Mouse (Mus musculus) heart, embryonic 14.5 days (tissue): ENCODE measurements around the gene Birc5. TPM values are rescaled to one million over a fixed set of nuclear protein-coding genes. Genes with fewer than 3 reads are reported as not detected.

Experiments
- ATAC-seq: fragments of 200-750 bp; cut with Nextera tagmentation; 2 replicates; pipeline ENCODE4 v1.8.0; 2017; ENCODE audit warnings: low read depth, moderate TSS enrichment; ENCODE audit not compliant: insufficient number of reproducible peaks, insufficient read depth, low FRiP score
- H3K27ac ChIP-seq, 2 experiments: fragments of 200-500 bp in 1 of 2; fragments of 300-500 bp in 1 of 2; sonication (generic) in 1 of 2; replicated peaks in 1 of 2; 2 replicates each; pipeline ENCODE4 v1.5.1; 2012 to 2014; ENCODE audit warnings: low read depth in 2 of 2, low read length in 2 of 2, control low read depth in 1 of 2, mild to moderate bottlenecking in 1 of 2, mixed read lengths in 1 of 2; ENCODE audit not compliant: control insufficient read depth in 1 of 2, insufficient read depth in 1 of 2
- H3K27me3 ChIP-seq: fragments of 300-500 bp; sonication (generic); 2 replicates; pipeline ENCODE4 v1.6.1; 2014; ENCODE audit warnings: mild to moderate bottlenecking, low read length, control low read depth; ENCODE audit not compliant: control insufficient read depth, insufficient read depth
- H3K36me3 ChIP-seq: fragments of 300-500 bp; sonication (generic); 2 replicates; pipeline ENCODE4 v1.6.1; 2014; ENCODE audit warnings: mild to moderate bottlenecking, control low read depth, low read length, mixed read lengths; ENCODE audit not compliant: control insufficient read depth, insufficient read depth
- H3K4me1 ChIP-seq, 2 experiments: fragments of 200-500 bp in 1 of 2; fragments of 300-500 bp in 1 of 2; sonication (generic) in 1 of 2; 2 replicates each; pipeline ENCODE4 v1.6.1; 2012 to 2014; ENCODE audit warnings: low read length in 2 of 2, control low read depth in 1 of 2, mixed read lengths in 1 of 2; ENCODE audit not compliant: control insufficient read depth in 2 of 2, insufficient read depth in 2 of 2
- H3K4me2 ChIP-seq: fragments of 300-500 bp; sonication (generic); 2 replicates; pipeline ENCODE4 v1.6.1; 2014; ENCODE audit warnings: mild to moderate bottlenecking, low read length
- H3K4me3 ChIP-seq, 2 experiments: fragments of 200-500 bp in 1 of 2; fragments of 300-500 bp in 1 of 2; sonication (generic) in 1 of 2; 2 replicates each; pipeline ENCODE4 v1.5.1; 2012 to 2014; ENCODE audit warnings: low read length in 2 of 2, mild to moderate bottlenecking in 2 of 2, control low read depth in 1 of 2, low read depth in 1 of 2, moderate library complexity in 1 of 2; ENCODE audit not compliant: control insufficient read depth in 1 of 2, insufficient read depth in 1 of 2
- H3K9ac ChIP-seq: fragments of 300-500 bp; sonication (generic); 2 replicates; pipeline ENCODE4 v1.6.1; 2014; ENCODE audit warnings: mild to moderate bottlenecking, low read length
- H3K9me3 ChIP-seq: fragments of 300-500 bp; sonication (generic); 2 replicates; pipeline ENCODE4 v1.6.1; 2016; ENCODE audit warnings: low read length, control low read depth; ENCODE audit not compliant: control insufficient read depth
- WGBS: fragments of 180-500 bp; shearing (Covaris S2); extraction: QIAGEN DNeasy Blood & Tissue Kit; methylation state at CpG from one replicate; pipeline ENCODE4 v1.1.7; 2014; 5-methylcytosine and 5-hydroxymethylcytosine counted together
- polyA plus RNA-seq: library from polyadenylated mRNA; unstranded; fragments of >200 nt; fragmentation: Nextera tagmentation; extraction: Ambion mirVana; gene quantifications from 2 replicates; pipeline ENCODE4 v1.2.1, GENCODE M21; 2014

The Birc5 gene
- polyA plus RNA-seq, 1 experiment from 2014 or later, result 240 TPM

- Histone ChIP-seq H3K9ac (no peak overlapping the region), H3K4me2 (peak overlapping the region; percentile 59), H3K9me3 (no peaks in the 10 kb centered on the region), H3K4me3 (peak overlapping the region in 1 of 2 experiments; percentile 17; a peak in 1 of 4 replicates), H3K4me1 (peaks cover 10 to 13% of the 10 kb centered on the region in 2 experiments; a peak in 3 of 4 replicates), H3K27me3 (no peaks in the 10 kb centered on the region), H3K27ac (no peak overlapping the region), H3K36me3 (no peaks in the 10 kb centered on the region)
- ATAC-seq, result no peak
- 22% methylated on average over 13 of the region's 13 CpGs for WGBS
These were observed 12.7 kb upstream of the Birc5 start for GRCm38 (mm10) chr11:117836306-117836705.

- Histone ChIP-seq H3K4me2 (no peak overlapping the region), H3K4me1 (peaks cover 4 to 13% of the 10 kb centered on the region in 2 experiments; a peak in 3 of 4 replicates), H3K9ac (peak overlapping the region; percentile 16; the same call in 1 of the 2 replicates), H3K9me3 (no peaks in the 10 kb centered on the region), H3K36me3 (no peaks in the 10 kb centered on the region), H3K27ac (peak overlapping the region in 1 of 2 experiments; percentile 33; a peak in 2 of 4 replicates), H3K4me3 (no peak overlapping the region), H3K27me3 (no peaks in the 10 kb centered on the region)
- ATAC-seq, result no peak
- 67% methylated on average over 2 of the region's 2 CpGs for WGBS
These were observed 10.5 kb upstream of the Birc5 start for GRCm38 (mm10) chr11:117838572-117838971.

- WGBS, result 74% methylated on average over 1 of the region's 1 CpGs
- no peaks in the 10 kb centered on the region for H3K9me3 ChIP-seq
These were observed 10.0 kb upstream of the Birc5 start for GRCm38 (mm10) chr11:117839021-117839420.

GRCm38 (mm10) chr11:117840910-117841309 lies 8.1 kb upstream of the Birc5 start:
- 26% methylated on average over 1 of the region's 1 CpGs for WGBS
- peak overlapping the region; percentile 35 to 44 for H3K27ac ChIP-seq
- no peak overlapping the region for H3K9ac ChIP-seq
- no peak overlapping the region for H3K4me2 ChIP-seq
- no peaks in the 10 kb centered on the region for H3K36me3 ChIP-seq
- no peak overlapping the region for H3K4me3 ChIP-seq
- no peaks in the 10 kb centered on the region for H3K27me3 ChIP-seq
- H3K9me3 ChIP-seq, result no peaks in the 10 kb centered on the region
- peaks cover 4 to 13% of the 10 kb centered on the region in 2 experiments; a peak in 3 of 4 replicates for H3K4me1 ChIP-seq
- ATAC-seq, result no peak

More at GRCm38 (mm10) chr11:117839021-117839420, 10.0 kb upstream of the Birc5 start:
- Histone ChIP-seq H3K4me1 (peaks cover 4 to 13% of the 10 kb centered on the region in 2 experiments; a peak in 3 of 4 replicates), H3K36me3 (no peaks in the 10 kb centered on the region), H3K9ac (no peak overlapping the region), H3K27me3 (no peaks in the 10 kb centered on the region), H3K27ac (peak overlapping the region in 1 of 2 experiments; percentile 33; a peak in 1 of 4 replicates), H3K4me2 (no peak overlapping the region), H3K4me3 (no peak overlapping the region)
- no peak for ATAC-seq

GRCm38 (mm10) chr11:117843434-117843833 lies 5.6 kb upstream of the Birc5 start:
- no peak overlapping the region for H3K9ac ChIP-seq
- no peak overlapping the region for H3K27ac ChIP-seq
- ATAC-seq, result no peak
- peaks cover 7 to 21% of the 10 kb centered on the region in 2 experiments for H3K4me1 ChIP-seq
- H3K4me2 ChIP-seq, result no peak overlapping the region
- no peaks in the 10 kb centered on the region for H3K9me3 ChIP-seq
- H3K4me3 ChIP-seq, result no peak overlapping the region
- no peaks in the 10 kb centered on the region for H3K27me3 ChIP-seq
- no peaks in the 10 kb centered on the region for H3K36me3 ChIP-seq
- 64% methylated on average over 2 of the region's 2 CpGs for WGBS

GRCm38 (mm10) chr11:117844997-117845396 lies 4.1 kb upstream of the Birc5 start:
- peaks cover 7 to 25% of the 10 kb centered on the region in 2 experiments; a peak in 2 of 4 replicates for H3K4me1 ChIP-seq

GRCm38 (mm10) chr11:117845651-117846050 lies 3.4 kb upstream of the Birc5 start:
- Histone ChIP-seq H3K36me3 (no peaks in the 10 kb centered on the region), H3K4me1 (peaks cover 11 to 29% of the 10 kb centered on the region in 2 experiments; a peak in 3 of 4 replicates), H3K27ac (no peak overlapping the region), H3K9ac (no peak overlapping the region), H3K27me3 (no peaks in the 10 kb centered on the region), H3K4me2 (no peak overlapping the region), H3K9me3 (no peaks in the 10 kb centered on the region), H3K4me3 (no peak overlapping the region)
- no peak for ATAC-seq
- WGBS, result 72% methylated on average over 2 of the region's 2 CpGs

More at GRCm38 (mm10) chr11:117844997-117845396, 4.1 kb upstream of the Birc5 start:
- 68% methylated on average over 2 of the region's 2 CpGs for WGBS
- H3K27ac ChIP-seq, result no peak overlapping the region
- no peaks in the 10 kb centered on the region for H3K36me3 ChIP-seq
- H3K4me3 ChIP-seq, result no peak overlapping the region
- no peak overlapping the region for H3K4me2 ChIP-seq
- no peaks in the 10 kb centered on the region for H3K27me3 ChIP-seq
- no peaks in the 10 kb centered on the region for H3K9me3 ChIP-seq
- H3K9ac ChIP-seq, result no peak overlapping the region
- no peak for ATAC-seq

- Histone ChIP-seq H3K9me3 (no peaks in the 10 kb centered on the region), H3K4me3 (no peak overlapping the region), H3K4me1 (peaks cover 11 to 28% of the 10 kb centered on the region in 2 experiments; a peak in 3 of 4 replicates), H3K4me2 (no peak overlapping the region), H3K9ac (no peak overlapping the region), H3K27ac (no peak overlapping the region), H3K27me3 (no peaks in the 10 kb centered on the region), H3K36me3 (peaks cover 6% of the 10 kb centered on the region; the same call in 1 of the 2 replicates)
- 58% methylated on average over 5 of the region's 5 CpGs for WGBS
- no peak for ATAC-seq
These were observed 2.4 kb upstream of the Birc5 start for GRCm38 (mm10) chr11:117846640-117847039.
